Mouse (Mus musculus) CD8-positive naive resting alpha-beta T cell, adult 2 months (primary cell): ENCODE data around the gene Whrn.

Experiments
- DNase-seq, 2 experiments: peaks; one replicate each; pipeline ENCODE4 v3.0.0; 2022; ENCODE audit warnings: low read depth in 2 of 2, low spot score in 2 of 2

Gene Whrn

DNA sequence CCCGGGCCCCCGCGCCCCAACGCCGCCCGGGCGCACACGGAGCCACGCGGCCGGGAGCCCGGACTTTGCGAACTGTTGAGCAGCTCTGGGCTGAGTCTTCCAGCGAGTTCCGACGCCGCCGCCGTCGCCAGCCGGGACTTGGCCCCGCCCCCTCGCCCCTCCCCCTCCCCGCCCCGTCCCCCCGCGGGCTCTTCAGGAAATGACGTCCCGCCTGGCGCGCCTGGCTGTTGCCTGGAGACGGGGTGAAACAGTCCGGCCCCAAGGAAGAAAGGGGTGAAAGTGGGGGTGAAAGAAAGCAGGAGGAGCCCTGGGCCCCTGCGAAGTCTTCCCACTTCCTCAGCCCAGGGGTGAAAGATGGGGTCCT is at the start of gene Whrn:
Gene Whrn (minus strand): TSS at position 77 of the 364 bp plus-strand sequence.
- DNase-seq = peak; percentile 48 to 55

DNA sequence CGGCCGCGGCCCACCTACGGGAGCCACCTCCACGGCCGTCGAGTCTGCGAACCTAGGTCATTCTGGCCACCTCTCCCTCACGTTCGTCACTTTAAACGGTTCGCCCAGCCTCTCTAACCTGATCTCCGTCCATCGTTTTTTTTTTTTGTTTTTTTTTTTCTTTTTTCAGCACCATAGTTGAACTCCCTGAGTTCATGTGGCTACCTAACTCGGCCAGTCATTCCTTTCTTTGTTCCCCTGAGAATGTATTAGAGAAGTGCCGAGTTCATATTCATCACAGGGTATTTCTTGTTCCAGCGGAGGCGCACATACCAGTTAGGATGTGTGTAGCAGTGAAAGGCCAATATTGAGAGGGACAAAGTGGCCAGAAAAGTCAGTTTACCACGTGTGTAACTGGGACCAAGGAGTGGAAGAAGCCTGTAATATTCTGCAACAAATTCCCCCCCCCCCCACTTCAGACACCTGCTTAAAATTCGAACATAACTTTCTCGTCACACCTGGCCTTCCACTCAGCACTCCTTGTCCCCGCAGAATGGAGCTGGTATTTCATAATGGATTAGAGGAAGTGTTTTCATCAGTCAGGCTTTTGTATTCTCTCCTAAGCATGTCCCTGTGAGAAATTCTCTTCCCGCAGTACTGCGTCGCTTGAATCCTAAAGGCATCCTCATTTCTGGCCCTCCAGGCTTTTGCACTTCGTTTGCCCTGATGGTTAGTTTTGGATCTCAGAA is 49.6 kb upstream of the Whrn start:
- no peak for DNase-seq

DNA sequence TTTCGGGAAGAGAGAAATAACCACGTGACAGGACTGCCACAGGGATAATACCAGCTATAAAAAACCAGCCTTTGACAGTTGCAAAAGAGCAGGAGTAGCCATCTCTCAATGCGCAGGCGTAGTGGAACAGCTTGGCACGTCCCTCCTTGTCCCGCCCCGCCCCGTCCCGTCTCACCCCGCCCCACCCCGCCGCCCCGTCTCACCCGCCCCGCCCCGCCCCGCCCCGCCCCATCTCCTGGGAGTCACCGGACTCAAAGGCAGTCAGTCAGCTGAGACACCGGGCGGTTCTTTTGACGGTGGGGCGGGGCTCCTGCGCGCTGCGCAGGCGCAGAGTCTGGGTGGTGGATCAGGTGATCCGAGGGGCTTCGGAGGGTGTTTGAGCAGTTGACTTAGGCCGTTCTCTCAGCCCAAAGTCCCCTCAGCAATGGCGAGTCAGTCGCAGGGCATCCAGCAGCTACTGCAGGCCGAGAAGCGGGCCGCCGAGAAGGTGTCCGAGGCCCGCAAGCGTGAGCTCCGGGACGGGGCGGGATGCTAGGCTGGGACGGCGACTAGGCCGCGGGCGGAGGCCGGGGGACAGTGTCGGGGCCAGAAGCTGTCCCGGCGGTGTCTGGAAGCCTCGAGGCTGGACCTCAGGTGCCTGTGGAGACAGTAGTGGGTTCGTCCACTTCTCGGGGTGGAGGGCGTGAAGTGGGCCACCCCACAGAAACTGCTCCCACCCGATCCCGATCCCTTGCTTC is 48.9 kb upstream of the Whrn start, which contains the start of gene Atp6v1g1:
Gene Atp6v1g1 (plus strand): TSS at position 279 of the 737 bp plus-strand sequence.
- peak; percentile 86 to 92 for DNase-seq

DNA sequence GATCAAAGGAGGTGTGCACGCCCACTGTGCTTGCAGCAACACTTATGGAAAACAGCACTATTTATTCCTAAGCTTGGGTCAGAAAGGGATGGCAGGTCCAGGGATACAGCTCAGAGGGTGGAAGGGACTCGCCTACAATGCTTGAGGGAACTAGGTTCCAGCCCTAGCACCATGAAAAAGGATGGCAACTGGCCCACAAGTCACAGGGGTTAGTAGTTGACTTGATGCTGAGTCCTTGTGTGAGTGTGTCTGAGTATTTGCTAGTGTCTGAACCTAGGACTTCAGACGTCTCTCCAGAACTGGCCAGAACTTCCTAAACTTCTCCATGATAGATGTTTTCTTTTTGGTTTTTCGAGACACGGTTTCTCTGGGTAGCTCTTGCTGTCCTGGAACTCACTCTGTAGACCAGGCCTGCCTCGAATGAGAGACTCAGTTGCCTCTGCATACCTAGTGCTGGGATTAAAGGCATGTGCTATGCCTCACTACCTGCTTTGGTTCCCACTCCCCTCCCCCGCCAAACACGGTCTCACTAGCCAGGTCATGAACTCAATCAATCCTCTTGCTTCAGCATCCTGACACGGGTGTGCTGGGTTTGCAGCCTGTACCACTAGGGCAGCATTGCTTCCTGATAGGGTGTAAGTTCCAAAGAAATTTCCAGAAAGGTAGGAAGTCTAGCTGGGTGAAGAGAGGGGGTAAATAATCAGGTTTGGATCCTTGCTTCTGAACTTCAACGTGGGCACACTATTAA is 48.1 kb upstream of the Whrn start:
- DNase-seq = no peak

DNA sequence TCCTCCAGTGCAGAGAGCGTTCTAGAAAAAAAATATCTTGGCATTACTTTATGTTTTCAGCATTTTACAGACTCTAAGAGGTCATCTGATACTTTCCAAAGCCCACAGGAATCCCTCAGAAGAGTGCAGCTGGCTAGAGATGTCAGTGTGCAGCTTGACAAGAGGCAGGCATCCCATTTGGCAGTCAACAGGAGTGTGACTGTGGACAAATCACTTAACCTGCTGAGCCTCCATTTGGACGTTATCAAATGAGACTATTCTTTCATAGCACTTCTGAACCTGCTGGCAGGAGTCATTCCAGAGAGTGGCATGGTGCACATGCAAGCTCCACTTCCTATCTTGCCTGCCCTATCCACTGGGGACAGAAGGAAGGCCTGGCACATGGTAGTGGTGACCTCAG is 46.4 kb upstream of the Whrn start:
- DNase-seq = no peak

DNA sequence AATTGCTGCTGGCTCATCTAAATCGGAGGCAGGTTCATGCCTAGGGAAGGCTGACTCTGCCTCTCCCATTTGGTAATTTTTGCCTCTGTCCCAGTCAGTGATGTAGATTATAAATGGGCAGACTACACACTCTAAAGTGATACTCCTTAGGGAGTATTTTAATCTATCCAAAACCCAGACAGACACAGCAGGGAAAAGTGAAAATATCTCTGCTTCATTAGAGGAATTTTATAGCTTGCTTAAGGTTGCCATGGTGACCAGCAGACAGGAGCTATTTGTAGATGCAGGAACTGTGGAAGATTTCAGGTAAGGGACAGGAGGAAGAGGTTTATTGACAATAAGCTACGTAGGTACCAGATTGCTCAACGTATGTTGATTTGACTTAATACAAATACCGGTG is 41.8 kb upstream of the Whrn start:
- DNase-seq = no peak

DNA sequence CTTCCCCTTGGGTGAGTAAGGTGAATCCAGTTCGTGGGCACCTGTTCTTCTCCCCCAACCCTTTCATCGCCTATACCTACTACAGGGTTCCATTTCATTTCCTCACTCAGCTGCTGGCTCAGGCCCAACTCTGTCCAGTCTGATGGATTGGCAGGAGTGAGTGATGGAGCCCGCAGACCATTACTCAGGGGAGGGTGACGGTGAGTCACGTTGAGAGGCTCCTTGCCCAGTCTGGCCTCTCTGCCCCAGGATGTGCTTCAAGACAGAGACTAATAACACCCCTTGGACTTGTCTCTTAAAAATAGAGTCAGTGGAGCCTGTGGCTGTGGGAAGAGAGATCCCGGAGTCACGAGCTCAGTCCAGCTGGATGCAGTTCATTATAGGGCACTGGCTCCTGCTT is 34.6 kb upstream of the Whrn start:
- DNase-seq = no peak

DNA sequence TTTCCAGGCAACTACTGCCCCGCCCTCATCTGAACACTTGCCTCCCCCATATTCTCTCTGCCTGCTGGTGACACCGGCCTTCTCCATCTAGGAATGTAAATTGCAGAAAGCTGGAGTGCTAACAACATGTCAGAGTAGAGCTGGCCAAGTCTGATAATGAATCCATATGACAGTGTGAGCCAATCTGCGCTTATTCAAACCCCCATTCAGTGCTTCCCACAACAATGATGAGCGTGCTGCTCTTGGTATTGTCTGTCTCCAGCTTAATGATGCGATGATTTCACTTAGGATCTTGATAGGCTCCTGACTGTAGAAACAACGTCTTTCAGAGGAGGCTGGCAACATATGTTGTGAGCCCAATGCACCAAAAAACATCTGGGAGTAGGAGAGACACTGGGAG is 33.2 kb upstream of the Whrn start:
- no peak for DNase-seq

DNA sequence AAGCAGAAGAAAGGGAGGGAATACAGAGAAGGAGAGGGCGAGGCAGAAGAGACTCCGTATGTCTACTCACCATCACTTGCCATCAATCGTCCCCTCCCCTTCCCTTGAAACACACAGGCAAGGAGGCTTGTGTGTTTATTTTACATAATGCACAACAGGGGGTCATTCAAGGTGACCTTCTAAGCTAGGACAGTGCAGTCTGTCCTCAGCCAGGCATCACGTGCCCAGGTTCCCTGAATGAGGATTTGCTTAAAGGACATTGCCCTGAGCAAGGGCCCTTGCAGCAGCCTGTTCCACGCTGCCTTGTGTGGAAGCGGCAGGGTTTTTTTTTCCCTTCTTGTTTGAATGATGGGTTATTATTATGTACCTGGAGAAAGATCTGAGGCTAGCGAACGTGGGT is 29.7 kb upstream of the Whrn start:
- no peak for DNase-seq

DNA sequence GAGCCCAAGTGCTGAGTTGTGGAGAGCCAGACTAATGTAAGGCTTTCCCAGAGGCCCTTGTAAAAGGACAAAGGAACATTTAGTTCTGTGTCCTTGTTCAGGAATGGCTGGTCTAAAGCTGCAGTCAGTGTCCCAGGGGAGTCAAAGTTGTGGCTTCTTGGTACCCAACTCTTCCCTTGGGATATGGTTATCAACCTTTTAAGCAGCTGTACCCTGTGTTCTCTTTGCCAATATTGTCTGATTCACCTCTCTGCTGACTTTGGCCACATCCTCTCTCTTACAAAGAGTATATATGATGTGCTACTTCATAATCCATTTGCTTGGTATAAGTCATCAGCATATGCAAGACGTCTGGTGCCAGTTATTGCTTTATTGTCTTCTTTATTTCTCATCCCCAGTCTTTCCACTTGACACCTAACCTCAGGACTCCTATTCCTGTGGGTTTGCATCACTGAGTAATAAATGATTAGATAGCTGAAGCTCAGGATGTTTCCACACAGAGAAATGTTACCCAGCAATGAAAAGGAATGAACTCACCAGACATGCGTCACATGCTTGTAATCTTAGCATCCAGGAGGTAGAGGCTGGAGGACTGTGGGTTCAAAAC is 26.1 kb upstream of the Whrn start:
- DNase-seq = no peak

DNA sequence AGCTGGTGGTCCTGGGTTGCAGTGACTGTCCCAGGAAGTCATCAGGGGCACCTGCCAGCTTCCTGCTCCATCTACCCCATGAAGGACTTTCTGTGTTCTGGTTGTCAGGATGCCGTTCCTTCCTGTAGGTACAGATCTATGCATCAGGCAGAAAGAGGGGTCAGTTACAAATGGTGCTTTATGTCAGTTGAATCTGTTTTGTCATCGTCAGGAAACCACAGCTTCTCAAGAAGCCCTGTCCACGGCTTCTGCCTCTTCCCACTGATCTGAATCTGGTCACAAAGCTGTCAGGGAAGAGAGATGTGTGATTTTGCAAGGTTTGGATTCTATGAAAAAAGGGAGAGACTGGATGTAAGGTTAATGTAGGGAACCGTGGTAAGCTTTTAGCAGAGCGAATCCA is 19.2 kb upstream of the Whrn start:
- no peak for DNase-seq

DNA sequence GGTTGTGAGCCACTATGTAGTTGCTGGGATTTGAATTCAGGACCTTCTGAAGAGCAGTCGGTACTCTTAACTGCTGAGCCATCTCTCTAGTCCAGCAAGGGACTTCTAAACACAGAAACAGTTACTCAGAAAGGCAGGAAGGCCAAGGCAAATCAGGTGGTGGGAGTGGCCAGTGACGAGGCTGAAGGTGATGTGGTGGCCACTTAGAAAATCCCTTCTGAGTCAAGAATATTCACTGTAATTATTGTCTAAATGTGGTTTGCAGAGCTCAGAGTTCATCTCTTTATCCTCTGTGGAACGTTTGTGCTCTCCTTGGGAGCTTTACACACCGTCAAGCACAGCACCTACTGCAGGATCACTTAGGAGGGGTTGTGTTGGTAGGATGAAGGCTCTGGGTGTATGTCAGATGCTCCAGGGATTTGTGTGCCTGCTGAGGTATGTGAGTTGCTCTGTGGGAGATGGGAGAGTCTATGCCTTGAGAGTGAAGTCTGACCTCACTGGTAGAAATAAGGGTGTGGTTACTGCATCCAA is 18.7 kb upstream of the Whrn start:
- no peak for DNase-seq

DNA sequence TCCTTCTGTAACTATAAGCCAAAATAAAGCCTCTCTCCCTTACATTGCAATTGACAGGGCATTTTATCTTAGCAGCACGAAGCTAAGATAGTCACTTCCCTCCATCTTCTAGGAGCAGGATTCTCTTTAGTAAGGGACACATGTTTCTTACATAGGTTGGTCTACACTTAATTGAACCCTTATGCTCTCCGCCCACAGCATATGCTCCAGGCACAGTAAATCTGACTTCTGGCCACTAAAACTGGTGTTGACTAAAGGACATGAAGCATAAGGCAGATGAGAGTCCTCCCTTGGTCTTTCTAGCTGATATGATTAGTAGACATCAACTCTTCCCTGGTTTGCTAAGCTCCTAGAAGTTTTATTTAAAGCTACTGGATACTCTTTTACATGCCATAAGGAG is 17.1 kb upstream of the Whrn start:
- no peak for DNase-seq

DNA sequence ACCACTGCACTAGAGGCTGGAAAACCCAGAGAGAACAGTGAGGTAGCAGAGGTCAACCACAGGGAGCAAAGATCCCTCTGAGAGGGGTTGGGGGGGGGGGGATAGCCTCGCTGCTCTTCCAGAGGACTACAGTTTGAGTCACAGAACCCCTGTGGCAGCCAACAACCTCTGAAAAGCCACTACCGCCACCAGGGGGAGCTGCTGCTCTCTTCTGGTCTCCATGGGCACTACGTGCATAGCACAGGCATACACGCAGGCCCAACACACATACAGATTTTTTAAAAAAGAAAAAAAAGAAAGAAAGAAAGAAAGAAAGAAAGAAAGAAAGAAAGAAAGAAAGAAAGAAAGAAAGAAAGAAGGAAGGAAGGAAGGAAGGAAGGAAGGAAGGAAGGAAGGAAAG is 12.4 kb upstream of the Whrn start:
- peak; percentile 78 to 87 for DNase-seq

DNA sequence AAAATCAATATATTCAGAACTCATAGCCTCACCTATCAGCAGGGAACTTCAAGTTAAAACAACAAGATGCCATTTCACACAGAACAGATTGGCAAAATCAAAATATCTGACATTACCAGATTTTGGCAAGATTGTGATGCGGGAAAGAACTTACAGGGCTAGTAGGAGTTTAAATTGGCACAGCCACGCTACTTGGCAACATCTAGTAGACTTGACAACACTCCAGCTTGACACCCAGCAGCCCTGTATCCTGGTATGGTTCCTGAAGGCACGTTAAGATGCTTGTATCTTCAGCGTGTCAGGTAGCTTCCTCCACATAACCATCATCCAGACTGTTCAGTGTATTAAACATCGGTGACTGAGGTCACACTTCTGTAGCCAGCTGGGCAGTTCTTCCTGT is 11.7 kb upstream of the Whrn start:
- no peak for DNase-seq

DNA sequence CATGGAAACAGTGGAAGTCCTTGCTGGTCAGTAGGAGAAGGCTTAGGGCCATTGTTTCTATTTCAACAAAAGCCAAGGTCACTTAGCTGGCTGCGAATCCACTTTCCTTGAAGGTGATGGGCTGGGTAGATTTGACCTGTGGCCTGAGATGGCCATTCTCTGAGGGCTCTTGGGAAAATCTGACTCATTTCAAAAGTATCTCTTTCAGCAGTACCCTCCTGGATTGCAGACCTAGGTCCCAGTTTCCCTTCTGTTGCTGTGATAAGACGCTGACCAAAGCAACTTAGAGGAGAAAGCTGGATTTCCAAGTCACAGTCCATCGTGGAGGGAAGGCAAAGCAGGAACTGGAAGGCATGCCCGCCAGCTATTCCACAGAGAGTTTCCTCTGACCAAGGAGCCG is 8.2 kb upstream of the Whrn start:
- DNase-seq = no peak

DNA sequence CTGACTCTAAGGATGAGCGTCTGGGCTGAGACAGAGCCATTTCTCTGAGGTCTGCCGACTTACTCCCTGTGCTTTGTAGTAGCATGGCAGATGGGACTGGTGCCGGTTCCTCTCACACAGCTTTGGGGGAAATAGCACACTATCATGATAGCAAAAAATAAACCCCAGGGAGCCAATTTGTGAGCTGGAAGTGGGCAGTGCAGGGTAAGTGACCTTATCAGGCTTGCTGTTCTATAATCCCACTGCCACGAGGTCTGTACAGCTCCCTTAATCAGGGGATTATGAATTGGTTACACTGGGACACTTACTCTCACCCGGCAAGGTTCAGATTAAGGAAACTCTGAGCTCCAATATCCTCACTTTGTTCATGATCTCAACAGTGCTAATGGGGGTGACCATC is 5.3 kb upstream of the Whrn start:
- no peak for DNase-seq

DNA sequence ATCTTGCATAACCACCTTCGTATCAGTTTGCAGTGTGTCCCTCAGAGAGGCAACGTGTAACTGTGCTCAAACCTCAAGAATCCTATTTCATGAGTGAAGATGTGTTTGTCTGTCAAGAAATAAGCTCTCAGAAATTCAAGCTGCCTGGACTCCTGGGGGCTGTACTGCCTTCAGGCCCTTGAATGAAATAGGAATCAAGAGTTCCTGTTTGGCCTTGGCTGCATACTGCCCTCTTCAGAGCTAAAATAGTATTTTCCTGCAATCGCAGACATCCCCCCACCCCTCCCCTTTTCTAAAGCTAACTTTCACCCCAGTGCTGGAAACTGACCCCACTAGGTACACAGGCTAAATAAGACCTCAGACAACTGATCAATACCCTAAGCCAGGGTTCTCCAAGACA is 2.6 kb upstream of the Whrn start:
- no peak for DNase-seq

DNA sequence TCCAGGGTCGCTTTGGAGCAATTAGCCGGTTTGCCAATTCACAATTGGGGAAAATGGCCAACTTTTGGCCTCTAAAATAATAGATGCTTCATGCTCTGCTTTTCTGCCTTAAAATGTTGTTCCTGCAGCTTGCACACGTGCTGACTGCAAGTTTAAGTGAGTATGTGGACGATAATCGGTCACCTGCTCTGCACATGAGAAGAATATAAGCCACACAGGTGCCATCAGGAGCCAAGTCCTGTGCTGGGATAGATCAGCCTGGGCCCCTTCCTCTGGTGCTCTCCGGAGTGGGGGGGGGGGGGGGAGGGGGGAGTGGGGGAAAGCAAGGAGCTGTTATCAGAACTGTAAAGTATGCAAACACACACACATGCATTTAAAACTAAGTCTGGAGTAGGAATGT is 521 bp upstream of the Whrn start:
- DNase-seq = no peak

DNA sequence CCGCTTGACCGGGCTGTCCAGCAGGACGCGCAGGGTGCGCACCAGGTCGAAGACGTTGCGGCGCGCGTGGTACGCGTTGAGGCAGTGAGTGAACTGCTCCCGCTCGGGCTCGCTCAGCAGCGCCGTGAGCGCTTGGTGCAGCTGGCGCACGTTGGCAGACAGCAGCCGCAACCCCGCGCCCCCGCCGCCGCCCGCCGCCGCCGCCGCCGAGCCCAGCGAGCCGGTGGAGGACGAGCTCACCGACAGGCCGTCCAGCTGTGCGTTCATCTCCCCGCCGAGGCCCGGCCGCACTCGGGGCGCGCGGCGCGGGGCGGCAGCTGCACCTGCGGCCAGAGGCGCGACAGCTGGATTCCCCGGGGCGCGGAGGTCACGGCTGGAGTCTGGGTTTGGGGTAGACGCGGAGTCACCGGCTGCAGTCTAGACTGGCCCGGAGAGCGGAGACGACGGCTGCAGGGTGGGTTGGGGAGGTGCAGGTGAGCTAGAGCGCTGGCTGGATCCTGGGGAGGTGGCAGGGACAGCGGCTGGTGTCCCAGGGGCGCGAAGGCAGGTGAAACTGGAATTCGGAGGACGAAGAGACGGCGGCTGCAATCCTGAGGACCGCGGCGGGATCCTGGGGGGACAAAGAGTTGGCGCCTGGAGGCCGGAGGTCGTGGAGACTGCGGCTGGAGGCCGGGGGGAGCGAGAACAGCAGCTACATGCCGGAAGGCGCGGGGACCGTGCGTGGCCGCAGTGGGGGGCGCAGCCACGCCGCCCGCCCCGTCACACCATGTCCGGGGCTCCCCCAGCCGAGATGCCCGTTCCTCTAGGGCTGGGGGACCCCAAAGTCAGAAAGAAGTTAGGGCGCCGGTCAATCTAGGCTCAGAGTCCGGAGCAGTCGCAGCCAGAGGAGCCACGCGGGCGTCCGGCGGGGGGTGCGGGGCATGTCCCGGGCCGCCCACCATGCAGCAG is 550 bp downstream of the Whrn start:
- DNase-seq = peak; percentile 39 to 43
